Mouse (Mus musculus): Measurements from ENCODE around the gene Olfr531. TPM values are rescaled to one million over a fixed set of nuclear protein-coding genes. Genes with fewer than 3 reads are reported as not detected.

Olfr531 gene
- not detected for polyA plus RNA-seq (2014; fragmentation: Illumina TruSeq; extraction: RNeasy Lipid Tissue Mini Kit (QIAGEN cat#74804); ENCODE audit: low read depth, low replicate concordance)

DNA sequence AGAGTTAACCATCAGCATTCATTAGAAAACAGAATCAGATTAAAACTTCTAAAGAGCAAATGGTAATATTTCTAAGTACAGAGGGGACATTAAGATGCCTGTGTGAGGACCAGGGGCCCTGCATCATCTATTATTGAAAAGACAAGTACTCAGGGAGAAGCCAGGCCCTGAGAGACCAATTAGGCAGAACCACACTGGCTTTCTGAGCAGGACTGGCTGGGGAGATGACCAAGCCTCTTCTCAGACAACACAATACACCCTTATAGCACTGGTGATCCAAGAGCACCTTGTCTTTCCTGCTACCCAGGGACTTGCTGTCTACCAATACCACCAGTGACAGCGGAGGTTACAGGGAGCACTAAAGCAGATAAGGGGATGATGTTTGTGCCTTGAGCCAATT lies at the start of gene Olfr531:
Olfr531 (minus strand) TSS at position 101 of the 400 bp plus-strand sequence.

DNA sequence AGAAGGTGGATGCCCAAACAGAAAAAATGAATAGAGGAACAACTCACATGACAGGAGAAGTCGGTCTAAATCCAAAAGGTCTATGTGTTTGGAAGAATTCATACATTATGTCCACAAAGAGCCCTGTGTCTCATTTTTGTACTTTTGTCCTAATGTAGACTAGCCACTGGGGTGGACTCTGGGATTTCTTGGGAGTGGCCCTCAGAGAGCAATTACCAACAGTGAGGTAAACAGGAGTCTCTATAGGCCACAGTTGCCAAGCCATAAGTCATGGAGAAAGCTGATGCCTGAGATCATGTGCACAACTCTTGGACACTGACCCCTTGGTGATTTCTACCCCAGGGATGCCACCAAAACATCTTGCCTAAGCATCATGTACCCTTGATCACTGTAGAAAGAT lies 18.8 kb upstream of the Olfr531 start, which contains the start of gene Olfr532:
Olfr532 (minus strand) TSS at position 101 of the 400 bp plus-strand sequence.

DNA sequence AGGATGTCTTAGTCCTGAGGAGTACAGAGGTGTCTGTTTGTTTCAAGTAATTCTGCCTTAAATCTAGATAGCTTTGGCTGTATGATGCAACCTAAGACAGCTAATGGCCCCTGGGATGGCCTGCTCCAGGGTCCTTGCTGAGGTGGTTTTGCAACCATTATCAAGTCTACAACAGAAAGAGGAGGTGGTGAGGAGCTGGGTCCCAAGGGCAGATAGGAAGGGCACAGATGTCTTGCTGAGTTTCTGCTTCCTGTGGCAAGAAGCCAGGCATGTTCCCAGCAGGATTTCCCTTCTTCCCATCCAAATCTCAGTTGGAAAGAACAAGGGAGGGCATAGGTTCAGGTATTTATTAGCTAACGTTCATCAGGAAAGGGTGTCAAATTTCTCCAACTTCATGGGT lies 26.5 kb downstream of the Olfr531 start, which contains the start of gene Olfr530:
Olfr530 (minus strand) TSS at position 101 of the 400 bp plus-strand sequence.

GRCm38 (mm10) chr7:140361571-140361970 lies 41.1 kb downstream of the Olfr531 start, which contains the start of gene Olfr60:
Gene Olfr60, minus strand, starts transcription at chr7:140361671.

Other genes starting within 250 kb of the Olfr531 start
- 0.15 TPM for gene Sprn, start 248.0 kb downstream of the Olfr531 start, polyA plus RNA-seq (2014; fragmentation: Illumina TruSeq; extraction: RNeasy Lipid Tissue Mini Kit (QIAGEN cat#74804); ENCODE audit: low read depth, low replicate concordance)
- gene Olfr522, start 238.2 kb downstream of the Olfr531 start, polyA plus RNA-seq (2014; fragmentation: Illumina TruSeq; extraction: RNeasy Lipid Tissue Mini Kit (QIAGEN cat#74804); ENCODE audit: low read depth, low replicate concordance) = not detected
- gene Olfr523, start 229.7 kb downstream of the Olfr531 start, polyA plus RNA-seq (2014; fragmentation: Illumina TruSeq; extraction: RNeasy Lipid Tissue Mini Kit (QIAGEN cat#74804); ENCODE audit: low read depth, low replicate concordance) = not detected
- not detected for gene Olfr524, start 197.0 kb downstream of the Olfr531 start, polyA plus RNA-seq (2014; fragmentation: Illumina TruSeq; extraction: RNeasy Lipid Tissue Mini Kit (QIAGEN cat#74804); ENCODE audit: low read depth, low replicate concordance)
- gene Cd163l1, start 184.7 kb downstream of the Olfr531 start, polyA plus RNA-seq (2014; fragmentation: Illumina TruSeq; extraction: RNeasy Lipid Tissue Mini Kit (QIAGEN cat#74804); ENCODE audit: low read depth, low replicate concordance) = not detected
- not detected for gene 5830411N06Rik, start 155.6 kb downstream of the Olfr531 start, polyA plus RNA-seq (2014; fragmentation: Illumina TruSeq; extraction: RNeasy Lipid Tissue Mini Kit (QIAGEN cat#74804); ENCODE audit: low read depth, low replicate concordance)
- gene Olfr525, start 82.1 kb downstream of the Olfr531 start, polyA plus RNA-seq (2014; fragmentation: Illumina TruSeq; extraction: RNeasy Lipid Tissue Mini Kit (QIAGEN cat#74804); ENCODE audit: low read depth, low replicate concordance) = not detected
- not detected for gene Olfr527, start 68.9 kb downstream of the Olfr531 start, polyA plus RNA-seq (2014; fragmentation: Illumina TruSeq; extraction: RNeasy Lipid Tissue Mini Kit (QIAGEN cat#74804); ENCODE audit: low read depth, low replicate concordance)
- gene Olfr60, start 41.2 kb downstream of the Olfr531 start, polyA plus RNA-seq (2014; fragmentation: Illumina TruSeq; extraction: RNeasy Lipid Tissue Mini Kit (QIAGEN cat#74804); ENCODE audit: low read depth, low replicate concordance) = not detected
- not detected for gene Olfr530, start 26.6 kb downstream of the Olfr531 start, polyA plus RNA-seq (2014; fragmentation: Illumina TruSeq; extraction: RNeasy Lipid Tissue Mini Kit (QIAGEN cat#74804); ENCODE audit: low read depth, low replicate concordance)
- gene Olfr532, start 18.7 kb upstream of the Olfr531 start, polyA plus RNA-seq (2014; fragmentation: Illumina TruSeq; extraction: RNeasy Lipid Tissue Mini Kit (QIAGEN cat#74804); ENCODE audit: low read depth, low replicate concordance) = not detected
- not detected for gene Olfr533, start 60.5 kb upstream of the Olfr531 start, polyA plus RNA-seq (2014; fragmentation: Illumina TruSeq; extraction: RNeasy Lipid Tissue Mini Kit (QIAGEN cat#74804); ENCODE audit: low read depth, low replicate concordance)
- not detected for gene Olfr535, start 81.3 kb upstream of the Olfr531 start, polyA plus RNA-seq (2014; fragmentation: Illumina TruSeq; extraction: RNeasy Lipid Tissue Mini Kit (QIAGEN cat#74804); ENCODE audit: low read depth, low replicate concordance)
- gene Olfr536, start 104.5 kb upstream of the Olfr531 start, polyA plus RNA-seq (2014; fragmentation: Illumina TruSeq; extraction: RNeasy Lipid Tissue Mini Kit (QIAGEN cat#74804); ENCODE audit: low read depth, low replicate concordance) = not detected
- not detected for gene Olfr538, start 165.0 kb upstream of the Olfr531 start, polyA plus RNA-seq (2014; fragmentation: Illumina TruSeq; extraction: RNeasy Lipid Tissue Mini Kit (QIAGEN cat#74804); ENCODE audit: low read depth, low replicate concordance)
- 0.69 TPM for gene Olfr46, start 198.4 kb upstream of the Olfr531 start, polyA plus RNA-seq (2014; fragmentation: Illumina TruSeq; extraction: RNeasy Lipid Tissue Mini Kit (QIAGEN cat#74804); ENCODE audit: low read depth, low replicate concordance)
- gene Olfr61, start 226.1 kb upstream of the Olfr531 start, polyA plus RNA-seq (2014; fragmentation: Illumina TruSeq; extraction: RNeasy Lipid Tissue Mini Kit (QIAGEN cat#74804); ENCODE audit: low read depth, low replicate concordance) = not detected
- not detected for gene Olfr53, start 243.5 kb upstream of the Olfr531 start, polyA plus RNA-seq (2014; fragmentation: Illumina TruSeq; extraction: RNeasy Lipid Tissue Mini Kit (QIAGEN cat#74804); ENCODE audit: low read depth, low replicate concordance)